Mouse (Mus musculus) lung, postnatal 14 days (tissue): ENCODE measurements around the gene Krt19.

Source experiments
- DNase-seq: peaks from one replicate; pipeline ENCODE4 v3.0.0; 2021

Krt19 gene

DNA sequence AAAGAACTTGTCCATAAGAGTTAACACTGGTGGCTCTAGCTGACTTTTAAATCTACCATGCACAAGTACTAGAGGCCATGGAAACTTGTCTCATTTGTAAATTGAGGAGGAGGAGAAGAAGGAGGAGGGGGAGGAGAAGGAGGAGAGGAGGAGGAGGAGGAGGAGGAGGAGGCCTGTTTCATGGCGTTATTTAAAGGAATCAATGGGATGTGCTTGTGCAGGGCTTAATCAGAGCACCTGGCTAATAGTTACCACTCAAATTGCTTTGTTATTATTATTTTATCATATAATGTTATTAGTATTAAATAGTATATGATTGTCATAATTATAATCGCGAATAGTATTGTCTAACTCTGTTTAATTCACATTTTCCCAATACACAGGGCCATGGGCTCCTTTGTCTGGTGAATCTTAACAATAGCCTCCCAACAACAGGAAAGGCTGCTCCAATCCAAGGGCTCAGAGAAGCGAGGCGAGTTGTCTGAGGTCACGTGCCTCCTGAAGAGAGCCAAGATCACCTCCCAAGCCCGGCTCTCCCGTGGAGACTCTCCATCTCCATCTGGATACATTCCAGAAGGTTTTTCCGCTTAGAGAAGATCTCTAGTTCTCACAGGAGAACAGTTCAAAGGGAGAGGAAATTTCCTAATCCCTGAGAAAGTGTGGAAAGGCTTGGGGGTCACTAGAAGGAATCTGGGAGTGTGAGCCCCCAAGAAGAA is at the start of gene Krt19:
Krt19 (minus strand) TSS at position 51 of the 716 bp plus-strand sequence.
- no peak for DNase-seq

- DNase-seq = no peak
These were observed 44.5 kb upstream of the Krt19 start, which contains the start of gene Krt9 for GRCm38 (mm10) chr11:100192992-100193391. Krt9 (minus strand) TSS chr11:100193246.

DNA sequence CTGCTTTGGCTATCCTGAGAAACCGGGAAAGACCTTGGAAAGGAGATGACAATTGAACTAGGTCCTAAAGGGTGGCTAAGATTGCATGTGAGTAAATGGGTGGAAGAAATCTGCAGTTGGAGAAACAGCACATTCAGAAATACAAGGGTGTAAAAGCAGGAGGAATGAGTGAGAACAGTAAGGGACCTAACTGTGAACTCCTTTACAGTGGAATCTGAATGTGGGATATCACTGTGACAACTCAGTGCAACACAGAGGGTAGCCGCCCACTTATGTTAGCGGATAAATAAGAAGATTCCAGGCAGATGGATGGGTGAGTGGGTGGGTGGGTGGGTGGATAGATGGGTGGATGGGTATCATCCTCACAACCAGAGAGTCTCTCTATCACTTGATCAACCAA is 43.4 kb upstream of the Krt19 start:
- DNase-seq = no peak

DNA sequence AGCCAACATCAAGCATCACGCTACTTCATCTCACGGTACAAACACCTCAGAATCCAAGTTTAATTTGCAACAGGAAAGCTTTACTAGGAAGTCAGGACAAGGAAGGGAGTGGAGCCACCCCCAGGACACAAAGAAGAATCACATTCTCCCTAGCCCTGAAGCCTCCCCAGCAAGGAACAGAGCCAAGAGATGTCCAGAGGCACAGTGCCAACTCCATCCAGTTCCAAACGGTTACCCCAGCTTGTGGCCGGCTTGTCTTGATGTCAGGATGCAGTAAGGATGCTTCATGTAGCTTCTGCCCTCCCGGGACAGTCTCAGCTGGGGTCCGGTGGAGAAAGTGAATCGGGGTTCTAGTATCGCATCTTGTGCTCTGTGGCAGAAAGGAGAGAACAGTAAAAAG is 38.3 kb upstream of the Krt19 start:
- no peak for DNase-seq

- no peak for DNase-seq
These were observed 33.3 kb upstream of the Krt19 start for GRCm38 (mm10) chr11:100181725-100182124.

- no peak for DNase-seq
These were observed 30.8 kb upstream of the Krt19 start for GRCm38 (mm10) chr11:100179260-100179659.

DNA sequence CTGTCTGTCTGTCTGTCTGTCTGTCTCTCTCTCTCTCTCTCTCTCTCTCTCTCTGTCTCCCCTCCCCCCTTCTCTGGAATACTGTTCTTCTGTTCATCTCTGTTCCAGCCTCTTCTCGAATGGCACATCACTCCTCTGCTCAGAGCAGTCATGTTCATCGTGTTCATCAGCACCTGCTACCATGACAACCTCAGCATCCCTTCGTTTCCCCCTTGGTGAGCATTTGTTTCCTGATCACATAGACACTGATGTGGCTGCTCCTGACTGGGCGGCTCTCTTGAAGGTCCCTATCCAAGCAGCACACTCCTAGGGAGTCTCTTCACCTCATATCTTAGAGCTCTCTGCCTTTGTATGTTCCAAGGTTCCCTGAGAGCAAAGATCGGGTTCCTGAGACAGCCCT is 29.8 kb upstream of the Krt19 start:
- DNase-seq = no peak

DNA sequence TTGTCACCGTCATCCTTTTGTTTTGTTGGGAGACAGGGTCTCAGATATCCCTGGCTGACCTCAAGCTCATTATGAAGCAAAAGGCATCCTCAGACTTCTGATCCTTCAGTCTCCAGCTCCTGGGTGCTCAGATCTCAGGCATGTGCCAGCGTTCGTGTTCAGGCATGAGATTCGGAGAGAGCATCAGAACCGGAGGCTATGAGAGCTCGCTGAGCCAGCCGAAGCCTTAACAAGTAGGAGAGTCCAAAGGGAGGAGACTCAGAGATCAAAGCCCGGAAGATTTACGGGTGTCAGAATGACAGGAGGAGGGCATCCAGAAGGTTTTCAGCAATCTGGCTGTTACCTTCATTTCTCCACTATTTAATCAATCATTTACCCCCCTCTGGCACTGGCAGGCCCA is 28.3 kb upstream of the Krt19 start:
- DNase-seq = no peak

DNA sequence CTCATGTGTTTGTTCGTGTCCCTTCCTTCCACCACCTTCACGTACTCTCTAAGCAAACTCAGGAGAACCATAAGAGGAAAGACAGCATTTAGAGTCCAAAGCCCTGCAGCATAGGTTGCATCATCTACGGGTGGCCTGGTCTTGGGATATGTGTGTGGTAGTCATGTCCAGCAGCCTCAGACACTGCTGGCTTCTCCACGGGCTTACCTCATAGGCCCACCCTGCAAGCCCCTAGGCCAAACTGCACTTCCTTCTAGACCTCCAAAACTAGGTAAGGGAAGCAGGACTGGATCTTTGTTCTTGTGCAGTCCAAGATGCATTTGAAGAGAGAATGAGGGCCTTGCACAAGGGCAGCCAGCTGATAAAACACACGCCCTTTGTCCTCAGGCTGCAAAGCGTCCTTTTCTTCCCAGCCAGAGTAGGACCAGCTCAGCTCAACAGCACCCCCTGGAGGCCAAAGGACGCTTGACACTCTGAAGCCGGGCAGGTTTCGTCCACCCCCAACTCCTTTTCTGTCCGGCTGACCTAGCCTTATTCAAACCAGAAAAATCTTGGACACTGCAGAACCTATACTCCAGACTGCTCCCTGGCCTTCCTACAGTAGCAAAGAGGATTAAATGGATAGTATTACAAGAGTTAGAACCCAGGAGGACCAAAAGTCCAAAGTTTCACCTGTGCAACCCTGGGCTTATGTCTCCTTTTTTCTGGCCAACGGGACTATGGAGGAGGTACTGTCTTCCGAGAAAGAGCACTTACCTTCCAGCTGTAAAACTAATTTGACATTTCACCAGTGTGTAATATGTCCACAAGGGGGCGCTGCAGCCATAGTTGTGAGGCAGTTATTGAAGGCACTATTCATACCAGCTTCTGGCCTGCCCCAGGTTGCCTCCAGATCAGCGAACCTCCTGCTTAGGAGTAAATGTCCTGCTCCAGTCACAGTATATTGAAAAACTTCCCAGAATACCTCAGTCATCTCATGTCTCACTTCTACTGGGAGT is 20.6 kb upstream of the Krt19 start:
- DNase-seq = peak; percentile 81

DNA sequence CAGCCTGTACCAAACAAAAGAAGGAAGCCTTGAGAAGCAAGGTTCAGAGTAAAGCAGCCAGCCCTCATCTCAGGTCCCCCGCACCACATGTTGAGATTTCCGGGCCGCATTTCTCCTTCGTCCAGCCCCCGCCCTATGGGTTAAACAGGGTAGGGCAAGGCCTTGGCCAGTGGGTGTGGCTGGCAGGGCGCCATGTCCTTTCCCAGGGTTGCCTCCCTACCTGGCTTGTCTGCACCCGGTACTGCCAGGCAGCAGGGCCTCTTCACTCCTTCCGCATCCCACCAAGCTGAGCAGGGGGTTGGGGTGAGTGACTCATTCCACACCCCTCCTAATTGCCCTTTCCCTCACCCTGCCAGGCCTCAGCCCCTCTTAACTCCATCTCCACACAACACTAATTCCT is 19.6 kb upstream of the Krt19 start:
- DNase-seq = peak; percentile 72

DNA sequence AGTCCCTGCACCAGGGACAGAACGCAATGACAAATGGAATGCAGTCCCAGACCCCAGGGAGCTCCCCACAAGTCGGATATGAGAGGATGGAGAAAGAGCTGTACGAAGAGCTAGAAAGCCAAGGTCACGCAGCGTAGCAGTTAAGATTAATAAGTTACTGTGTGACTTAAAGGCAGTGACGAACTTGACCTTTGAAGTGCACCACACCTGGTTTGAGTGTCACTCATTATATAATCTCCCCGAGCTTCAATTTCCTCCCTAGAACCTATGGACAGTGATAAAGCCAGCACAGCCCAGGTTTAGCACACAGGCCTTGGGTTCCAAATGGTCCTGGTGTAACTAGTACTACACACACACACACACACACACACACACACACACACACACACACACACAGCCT is 15.9 kb upstream of the Krt19 start:
- DNase-seq = no peak

- DNase-seq = no peak
These were observed 9.5 kb upstream of the Krt19 start for GRCm38 (mm10) chr11:100157908-100158477.

GRCm38 (mm10) chr11:100157331-100157730 is 8.9 kb upstream of the Krt19 start:
- DNase-seq = no peak

- no peak for DNase-seq
These were observed 7.2 kb upstream of the Krt19 start for GRCm38 (mm10) chr11:100155497-100156255.

- no peak for DNase-seq
These were observed 705 bp downstream of the Krt19 start for GRCm38 (mm10) chr11:100147566-100148353.

DNA sequence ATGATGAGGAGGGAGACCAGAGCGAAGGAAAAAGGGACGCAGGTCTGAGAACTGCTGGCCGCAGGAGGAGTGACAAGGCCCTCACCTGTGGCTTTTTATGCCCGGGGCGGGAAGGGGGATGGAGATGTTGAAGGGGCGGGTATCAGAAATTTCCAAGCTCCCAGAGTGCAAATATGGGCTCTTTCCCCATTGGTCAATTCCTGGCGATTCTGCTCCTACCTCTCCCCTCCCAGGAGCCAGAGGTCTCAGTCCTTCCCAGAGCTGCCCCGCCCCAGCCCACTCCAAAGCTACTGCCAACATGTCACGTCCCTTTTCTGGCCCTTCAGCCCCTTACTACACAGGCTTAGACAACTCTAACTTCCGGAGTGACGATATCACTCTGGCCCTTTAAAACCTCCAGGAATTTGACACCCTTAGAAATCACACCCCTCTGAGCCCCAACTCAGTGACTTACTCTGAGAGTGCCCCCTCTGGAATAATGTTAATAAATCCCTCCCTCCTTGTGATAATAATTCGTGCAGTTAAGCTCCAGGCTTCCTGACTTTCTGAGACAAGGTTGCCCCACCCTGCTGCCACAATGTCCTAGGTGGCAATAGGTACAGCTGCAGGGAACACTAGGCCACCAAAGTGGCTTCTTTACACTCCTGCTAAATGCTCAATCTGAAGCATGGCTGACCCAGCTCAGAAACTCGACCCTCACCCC is 2.5 kb downstream of the Krt19 start:
- DNase-seq = peak; percentile 64

DNA sequence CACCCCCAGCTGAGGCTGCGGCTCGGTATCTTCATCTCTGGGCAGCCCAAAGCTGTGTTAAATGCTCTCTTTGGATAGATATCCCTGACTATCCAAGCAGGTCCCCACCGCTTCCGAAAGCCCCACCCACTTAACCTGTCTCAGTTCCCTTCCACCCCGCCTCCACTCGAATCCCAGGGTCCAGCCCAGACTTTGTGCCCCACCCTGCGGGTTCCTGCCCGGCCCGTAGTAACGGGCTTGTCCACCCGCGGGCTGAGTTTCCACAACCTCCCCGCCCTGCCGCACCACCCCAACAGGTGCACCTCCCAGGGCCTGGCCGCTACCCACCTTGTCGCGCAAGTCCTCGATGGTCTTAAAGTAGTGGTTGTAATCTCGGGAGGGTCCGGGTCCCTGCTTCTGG is 3.4 kb downstream of the Krt19 start:
- peak; percentile 61 for DNase-seq

- DNase-seq = no peak
These were observed 7.5 kb downstream of the Krt19 start for GRCm38 (mm10) chr11:100140966-100141365.

GRCm38 (mm10) chr11:100139391-100139790 is 9.1 kb downstream of the Krt19 start:
- DNase-seq = no peak

DNA sequence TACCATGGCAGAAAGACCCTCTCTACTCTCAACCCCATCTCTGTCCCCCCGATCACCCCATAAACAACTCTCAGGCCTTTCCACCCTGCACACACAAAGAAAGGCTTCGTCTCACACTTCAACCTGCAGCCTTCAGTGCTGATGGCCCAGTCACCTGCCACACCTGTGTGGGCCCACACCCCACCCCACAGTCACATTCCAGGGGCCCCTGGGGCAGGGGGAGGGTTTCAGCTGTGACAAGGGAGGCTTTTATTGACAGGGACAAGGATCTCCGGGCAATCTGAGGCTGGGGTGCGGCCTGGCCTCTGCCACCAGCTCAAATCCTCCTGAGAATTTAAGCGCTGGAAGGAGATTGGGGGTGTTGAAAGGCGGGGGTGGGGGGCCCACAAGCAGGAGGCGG is 9.7 kb downstream of the Krt19 start:
- no peak for DNase-seq

DNA sequence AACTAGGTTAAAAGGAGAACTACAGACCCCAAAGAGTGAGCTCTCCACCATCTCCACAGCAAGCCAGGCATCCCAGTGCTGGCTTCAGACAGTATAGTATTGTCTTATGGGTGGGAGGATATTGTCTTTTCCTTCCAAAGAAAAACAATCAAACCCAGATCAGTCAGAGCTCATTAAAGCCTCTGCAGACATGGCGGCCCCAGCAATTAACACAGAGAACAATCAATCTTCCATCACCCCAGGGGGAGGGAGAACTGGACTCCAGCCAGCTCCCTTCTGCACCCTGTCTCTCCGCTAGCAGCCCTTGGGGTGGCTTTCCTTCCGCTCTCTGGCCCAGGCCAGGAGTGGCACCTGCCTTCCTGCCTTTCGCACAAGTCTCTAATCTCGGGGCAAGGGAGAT is 10.8 kb downstream of the Krt19 start:
- no peak for DNase-seq
